Mouse (Mus musculus): Measurements from ENCODE around the gene Gimap3. TPM values are rescaled to one million over a fixed set of nuclear protein-coding genes. Genes with fewer than 3 reads are reported as not detected.
A peak's percentile ranks its signal among the peaks of the same experiment; 100 is the strongest.

Gimap3 gene
- total and polyA plus RNA-seq, 3 experiments = 1.5 to 10.3 (median 5.2) TPM

GRCm38 (mm10) chr6:48742422-48743351 lies 28.0 kb downstream of the Gimap3 start:
- DNase-seq = peak; percentile 62

- no peak for DNase-seq
Observed at GRCm38 (mm10) chr6:48741711-48742206, 28.9 kb downstream of the Gimap3 start.

- no peak for DNase-seq
Observed at GRCm38 (mm10) chr6:48741273-48741672, 29.4 kb downstream of the Gimap3 start.

- no peak for DNase-seq
Observed at GRCm38 (mm10) chr6:48740501-48741169, 30.0 kb downstream of the Gimap3 start.

- DNase-seq = no peak
Observed at GRCm38 (mm10) chr6:48739780-48740055, 30.9 kb downstream of the Gimap3 start.

- peak; percentile 36 for DNase-seq
Observed at GRCm38 (mm10) chr6:48738961-48739779, 31.5 kb downstream of the Gimap3 start, which contains the start of gene Gimap1. Gimap1 (plus strand) TSS chr6:48739054.

- DNase-seq = no peak
Observed at GRCm38 (mm10) chr6:48737688-48738087, 33.0 kb downstream of the Gimap3 start.

GRCm38 (mm10) chr6:48737053-48737452 lies 33.6 kb downstream of the Gimap3 start:
- DNase-seq = no peak

GRCm38 (mm10) chr6:48733660-48734059 lies 37.0 kb downstream of the Gimap3 start:
- DNase-seq = no peak

- DNase-seq = no peak
Observed at GRCm38 (mm10) chr6:48732864-48733304, 37.8 kb downstream of the Gimap3 start.

GRCm38 (mm10) chr6:48727761-48728160 lies 42.9 kb downstream of the Gimap3 start:
- DNase-seq = no peak

- peak; percentile 60 for DNase-seq
Observed at GRCm38 (mm10) chr6:48725476-48725875, 45.2 kb downstream of the Gimap3 start.

GRCm38 (mm10) chr6:48723468-48723867 lies 47.2 kb downstream of the Gimap3 start:
- no peak for DNase-seq

- no peak for DNase-seq
Observed at GRCm38 (mm10) chr6:48720326-48720725, 50.3 kb downstream of the Gimap3 start.

GRCm38 (mm10) chr6:48718455-48718854 lies 52.2 kb downstream of the Gimap3 start, which contains the start of the genes Gm28053 and Gimap7:
Gm28053 (plus strand) TSS chr6:48718607.
Gimap7 (plus strand) TSS chr6:48718621.
- no peak for DNase-seq

Other genes starting within 250 kb of the Gimap3 start
- gene Atp6v0e2, start 233.2 kb downstream of the Gimap3 start, total RNA-seq (2021) = 10 to 100 TPM; 70.7 to 78.4 TPM
- 182 and 183 TPM in 2 replicates for gene Atp6v0e2, start 233.2 kb downstream of the Gimap3 start, polyA plus RNA-seq (2012; rRNA removed)
- 10 to 100 TPM; 30.8 to 45.1 TPM for gene Lrrc61, start 216.1 kb downstream of the Gimap3 start, total RNA-seq (2021)
- 32.4 and 33.3 TPM in 2 replicates for gene Lrrc61, start 216.1 kb downstream of the Gimap3 start, polyA plus RNA-seq (2012; rRNA removed)
- gene Rarres2, start 198.1 kb downstream of the Gimap3 start, total RNA-seq (2021) = 100 to 1,000 TPM in 1 of 2 experiments, 10 to 100 TPM in 1; 73.4 to 101 TPM
- gene Rarres2, start 198.1 kb downstream of the Gimap3 start, polyA plus RNA-seq (2012; rRNA removed) = 29.3 and 41.8 TPM in 2 replicates
- not detected for gene Gm45021, start 181.2 kb downstream of the Gimap3 start, total RNA-seq (2021)
- not detected in 2 replicates for gene Gm45021, start 181.2 kb downstream of the Gimap3 start, polyA plus RNA-seq (2012; rRNA removed)
- 10 to 100 TPM; 55.6 to 67.5 TPM for gene Repin1, start 177.0 kb downstream of the Gimap3 start, total RNA-seq (2021)
- gene Repin1, start 177.0 kb downstream of the Gimap3 start, polyA plus RNA-seq (2012; rRNA removed) = 127 and 152 TPM in 2 replicates
- gene Gm44965, start 176.9 kb downstream of the Gimap3 start, total RNA-seq (2021) = not detected
- gene Gm44965, start 176.9 kb downstream of the Gimap3 start, polyA plus RNA-seq (2012; rRNA removed) = not detected in 2 replicates
- gene Zfp775, start 168.8 kb downstream of the Gimap3 start, total RNA-seq (2021) = 1 to 10 TPM; 7.4 to 8.7 TPM
- 14.8 and 16.8 TPM in 2 replicates for gene Zfp775, start 168.8 kb downstream of the Gimap3 start, polyA plus RNA-seq (2012; rRNA removed)
- gene AI854703, start 144.1 kb downstream of the Gimap3 start, total RNA-seq (2021) = 1 to 10 TPM; 1.9 to 2.0 TPM
- gene AI854703, start 144.1 kb downstream of the Gimap3 start, polyA plus RNA-seq (2012; rRNA removed) = 6.0 and 7.6 TPM in 2 replicates
- gene Gimap8, start 123.6 kb downstream of the Gimap3 start, total RNA-seq (2021) = 10 to 100 TPM in 1 of 2 experiments, 1 to 10 TPM in 1; 7.8 to 12.6 TPM
- gene Gimap8, start 123.6 kb downstream of the Gimap3 start, polyA plus RNA-seq (2012; rRNA removed) = 1.2 and 1.5 TPM in 2 replicates
- gene Gimap9, start 94.7 kb downstream of the Gimap3 start, total RNA-seq (2021) = 1 to 10 TPM; 3.6 to 5.9 TPM
- 0.34 and 0.49 TPM in 2 replicates for gene Gimap9, start 94.7 kb downstream of the Gimap3 start, polyA plus RNA-seq (2012; rRNA removed)
- gene Gimap4, start 86.3 kb downstream of the Gimap3 start, total RNA-seq (2021) = 10 to 100 TPM; 40.3 to 50.9 TPM
- gene Gimap4, start 86.3 kb downstream of the Gimap3 start, polyA plus RNA-seq (2012; rRNA removed) = 7.8 and 8.2 TPM in 2 replicates
- 10 to 100 TPM; 50.7 to 66.4 TPM for gene Gimap6, start 62.6 kb downstream of the Gimap3 start, total RNA-seq (2021)
- 4.5 and 4.9 TPM in 2 replicates for gene Gimap6, start 62.6 kb downstream of the Gimap3 start, polyA plus RNA-seq (2012; rRNA removed)
- 10 to 100 TPM in 1 of 2 experiments, 1 to 10 TPM in 1; 6.9 to 11.5 TPM for gene Gm28053, start 52.2 kb downstream of the Gimap3 start, total RNA-seq (2021)
- not detected in 2 replicates for gene Gm28053, start 52.2 kb downstream of the Gimap3 start, polyA plus RNA-seq (2012; rRNA removed)
- gene Gimap7, start 52.2 kb downstream of the Gimap3 start, total RNA-seq (2021) = under 1 TPM; 0.37 to 0.66 TPM
- 0.08 TPM in 1 of 2 replicates, not detected in the other for gene Gimap7, start 52.2 kb downstream of the Gimap3 start, polyA plus RNA-seq (2012; rRNA removed)
- 10 to 100 TPM in 1 of 2 experiments, 1 to 10 TPM in 1; 7.9 to 12.0 TPM for gene Gimap1, start 31.8 kb downstream of the Gimap3 start, total RNA-seq (2021)
- 6.5 and 8.2 TPM in 2 replicates for gene Gimap1, start 31.8 kb downstream of the Gimap3 start, polyA plus RNA-seq (2012; rRNA removed)
- gene Gimap5, start 24.7 kb downstream of the Gimap3 start, total RNA-seq (2021) = 10 to 100 TPM; 10.5 to 17.1 TPM
- 10.9 and 14.7 TPM in 2 replicates for gene Gimap5, start 24.7 kb downstream of the Gimap3 start, polyA plus RNA-seq (2012; rRNA removed)
- 100 to 1,000 TPM; 303 to 381 TPM for gene Tmem176a, start 70.1 kb upstream of the Gimap3 start, total RNA-seq (2021)
- 314 and 406 TPM in 2 replicates for gene Tmem176a, start 70.1 kb upstream of the Gimap3 start, polyA plus RNA-seq (2012; rRNA removed)
- 100 to 1,000 TPM; 608 to 699 TPM for gene Tmem176b, start 70.6 kb upstream of the Gimap3 start, total RNA-seq (2021)
- gene Tmem176b, start 70.6 kb upstream of the Gimap3 start, polyA plus RNA-seq (2012; rRNA removed) = 591 and 724 TPM in 2 replicates
- gene Aoc1, start 102.0 kb upstream of the Gimap3 start, total RNA-seq (2021) = not detected
- not detected in 2 replicates for gene Aoc1, start 102.0 kb upstream of the Gimap3 start, polyA plus RNA-seq (2012; rRNA removed)
- gene 1600015I10Rik, start 159.0 kb upstream of the Gimap3 start, total RNA-seq (2021) = not detected
- gene 1600015I10Rik, start 159.0 kb upstream of the Gimap3 start, polyA plus RNA-seq (2012; rRNA removed) = not detected in 2 replicates
- gene Doxl2, start 204.1 kb upstream of the Gimap3 start, total RNA-seq (2021) = not detected
- not detected in 2 replicates for gene Doxl2, start 204.1 kb upstream of the Gimap3 start, polyA plus RNA-seq (2012; rRNA removed)
- not detected for gene Svs1, start 216.0 kb upstream of the Gimap3 start, total RNA-seq (2021)
- not detected in 2 replicates for gene Svs1, start 216.0 kb upstream of the Gimap3 start, polyA plus RNA-seq (2012; rRNA removed)

All from adrenal gland, adult 2 months (tissue).